Mouse (Mus musculus): ENCODE measurements around the gene Hexim1.

GRCm38 (mm10) chr11:103081631-103082030, 34.4 kb upstream of the Hexim1 start:
- TF ChIP-seq CTCF (IDR thresholded peaks at IDR 0.05; ENCODE audit: control insufficient read depth, insufficient read depth, insufficient read length), result no peak
- no peak for TF ChIP-seq MAX (IDR thresholded peaks at IDR 0.05)

All from C2C12 (cell line).